Mouse (Mus musculus) left cerebral cortex, postnatal 36 days (tissue): Measurements from ENCODE around the gene Fam126b. TPM values are rescaled to one million over a fixed set of nuclear protein-coding genes. Genes with fewer than 3 reads are reported as not detected.
"Not testable (repeated sequence)": the region's sequence is repeated elsewhere in the genome, so short reads cannot be mapped to it uniquely, and the experiment has no call there.

ENCODE experiments used
- DNase-seq, 2 experiments: peaks; one replicate each; pipeline ENCODE4 v3.0.0; 2021 to 2022; ENCODE audit warnings: low spot score in 2 of 2, mixed read lengths in 1 of 2
- intact Hi-C: fragments of 180-260 bp; cut with DNase I; formaldehyde crosslinking; loops from one replicate; pipeline ENCODE4 v1.15.1; 2025
- total RNA-seq, 2 experiments: library from RNA; stranded (reverse); gene quantifications; 2 replicates each; pipeline ENCODE4 v1.2.3; 2021

The Fam126b gene
- 100 to 1,000 TPM; 130 to 160 TPM for total RNA-seq

DNA sequence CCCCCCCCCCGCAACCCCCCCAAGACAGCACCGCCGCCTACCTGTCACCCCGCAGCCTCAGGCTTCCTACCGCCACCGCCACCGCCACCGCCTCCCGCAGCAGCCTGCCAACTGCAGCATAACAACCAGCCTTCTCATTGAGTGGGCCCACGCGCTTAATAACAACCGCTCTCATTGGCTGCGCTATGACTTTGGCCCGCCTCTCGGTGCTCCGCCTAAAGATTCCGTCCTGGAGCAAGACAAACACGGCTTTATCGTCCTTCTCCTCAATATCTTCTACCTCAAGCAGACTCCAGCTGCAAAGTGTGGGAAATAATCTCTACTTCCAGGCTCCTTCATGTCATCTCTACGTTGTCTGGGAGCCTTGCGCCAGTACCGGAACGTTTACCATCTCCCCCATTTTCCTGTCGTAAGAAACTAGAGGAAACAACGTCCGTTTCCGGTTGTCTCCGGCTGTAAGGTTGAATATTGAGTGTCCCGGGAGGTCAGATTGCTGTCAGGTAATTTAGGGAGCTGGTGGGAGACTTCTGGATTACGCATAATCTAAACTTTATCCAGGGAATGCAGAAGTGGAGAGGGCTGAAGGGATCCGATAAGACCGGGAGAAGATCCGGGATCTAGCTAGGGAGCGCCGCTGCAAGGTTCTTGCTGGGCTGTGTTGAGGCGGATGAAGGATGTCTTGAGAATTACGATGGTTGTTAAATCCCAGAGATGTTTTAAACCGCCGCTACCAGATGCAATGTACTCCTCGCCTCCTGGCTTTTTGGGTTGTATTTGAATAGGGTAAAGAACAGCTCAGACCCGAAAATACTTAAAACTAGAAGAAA lies at the start of gene Fam126b, which contains the start of gene Ndufb3:
TSS of gene Fam126b (minus strand) at position 153 of the 827 bp plus-strand sequence.
TSS of gene Ndufb3 (plus strand) at position 214 of the 827 bp plus-strand sequence.
- intact Hi-C loops, result loop anchor here (10.0 kb wide), 1 partner anchor 88 kb away; no protein-coding TSS in a partner anchor
- peak; percentile 89 to 93 for DNase-seq

DNA sequence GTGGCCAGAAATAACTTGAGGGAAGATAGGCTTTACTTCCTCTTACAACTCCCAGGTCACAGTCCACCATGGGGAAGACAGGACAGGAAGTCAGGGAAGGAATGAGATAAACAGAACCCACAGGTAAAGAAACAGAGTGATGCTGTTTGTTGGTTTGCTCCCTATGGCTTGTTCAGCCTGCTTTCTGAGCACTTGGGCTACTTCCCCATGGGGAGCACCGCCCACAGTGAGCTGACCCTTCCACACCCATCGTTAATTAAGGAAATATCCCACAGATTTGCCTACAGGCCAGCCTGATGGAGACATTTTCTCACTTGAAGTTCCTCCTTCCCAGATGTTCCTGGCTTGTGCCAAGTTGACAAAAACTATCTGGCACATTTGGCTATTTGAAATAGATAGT lies 42.7 kb upstream of the Fam126b start:
- DNase-seq, intact Hi-C loops: not testable (repeated sequence)

GRCm38 (mm10) chr1:58621996-58622748 lies 36.0 kb upstream of the Fam126b start:
- intact Hi-C loops, result no loop called here
- peak in 1 of 2 experiments; percentile 16 for DNase-seq

DNA sequence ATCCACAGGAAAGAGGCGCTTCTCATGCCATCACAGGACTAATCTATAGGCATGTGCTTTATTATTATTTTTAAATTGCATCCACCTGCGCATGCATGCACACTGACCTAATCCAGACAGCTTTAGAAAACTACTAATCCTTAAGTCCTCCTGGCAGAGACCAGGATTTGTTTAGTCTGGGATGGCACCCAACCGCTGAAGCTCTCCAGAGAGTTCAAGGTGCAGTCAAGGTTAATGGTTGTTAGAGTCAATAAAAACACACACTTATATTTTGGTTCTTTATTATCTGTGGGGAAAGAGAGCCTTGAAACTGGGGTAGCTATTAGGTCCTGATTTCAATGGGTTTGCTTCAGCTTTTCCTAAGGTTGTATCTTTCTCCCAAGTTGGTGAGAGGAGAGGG lies 35.1 kb upstream of the Fam126b start:
- no peak for DNase-seq
- intact Hi-C loops, result no loop called here

DNA sequence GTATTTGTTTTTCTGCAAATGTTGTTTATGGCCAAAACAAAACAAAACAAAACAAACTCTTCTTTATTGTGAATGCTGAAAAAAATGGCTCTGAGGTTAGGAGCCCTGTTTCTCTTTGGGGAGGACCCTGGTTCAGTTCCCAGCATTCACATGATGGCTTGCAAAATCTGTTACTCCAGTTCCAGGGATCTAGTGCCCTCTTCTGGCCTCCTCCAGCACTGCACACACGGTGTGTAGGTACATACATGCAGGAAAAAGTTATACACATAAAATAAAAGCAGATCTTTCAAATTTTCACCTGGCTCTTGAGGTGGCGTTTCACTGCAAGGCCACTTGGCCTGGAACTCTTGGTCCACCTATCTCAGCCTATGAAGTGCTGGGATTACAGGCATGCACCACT lies 32.6 kb upstream of the Fam126b start:
- no peak for DNase-seq
- intact Hi-C loops, result no loop called here

DNA sequence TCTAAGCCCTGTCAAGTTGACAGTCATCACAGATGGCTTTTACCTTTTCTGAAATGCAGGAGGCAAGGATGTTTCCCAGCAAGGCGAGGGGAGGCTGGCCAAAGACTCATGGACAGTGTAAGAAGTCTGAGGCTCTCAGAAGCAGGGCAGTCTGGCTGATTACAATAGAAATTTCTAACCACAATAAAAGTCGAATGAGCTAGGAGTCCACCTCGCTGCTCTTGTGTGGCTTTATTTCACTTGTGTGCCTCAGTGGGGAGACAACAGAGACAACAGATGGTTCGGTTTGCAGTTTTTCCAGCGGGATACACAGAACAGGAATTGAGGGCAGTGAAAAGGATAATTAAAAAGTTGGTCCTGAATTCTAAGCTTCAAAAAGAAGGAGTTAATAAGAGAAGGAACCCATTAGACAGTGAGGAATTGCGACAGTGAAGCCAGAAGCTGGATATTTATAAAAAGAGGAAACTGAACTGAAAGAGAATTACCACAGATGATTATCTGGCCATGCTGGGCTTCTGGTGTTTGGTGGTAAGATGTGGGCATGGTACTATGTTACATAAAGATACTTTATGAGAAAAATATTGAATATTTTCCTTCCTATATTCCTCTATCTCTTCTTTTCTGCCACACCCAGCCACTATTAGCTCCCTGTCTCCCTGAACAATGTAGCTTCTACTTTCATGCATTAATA lies 32.0 kb upstream of the Fam126b start:
- no peak for DNase-seq
- intact Hi-C loops, result no loop called here

- no peak for DNase-seq
Measured at GRCm38 (mm10) chr1:58617076-58617475, 31.0 kb upstream of the Fam126b start.

DNA sequence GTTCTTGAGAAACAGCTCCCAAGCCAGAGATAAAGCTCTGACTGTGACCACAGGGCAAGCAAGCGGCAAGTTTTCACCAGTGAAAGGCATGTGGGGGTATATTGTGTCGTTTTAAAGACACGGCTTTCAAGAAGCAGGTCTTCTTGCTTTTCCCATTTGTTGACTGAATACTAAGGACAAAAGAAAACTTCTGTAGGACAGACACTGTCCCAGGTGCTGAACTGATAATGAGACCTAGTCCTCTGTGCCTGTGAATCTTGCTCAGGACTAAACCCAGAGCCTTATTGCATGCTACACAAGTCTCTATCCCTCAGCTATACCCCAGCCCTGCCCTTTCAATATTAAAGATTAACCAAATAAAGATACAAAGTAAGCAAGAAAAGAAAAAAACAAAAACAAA lies 30.1 kb upstream of the Fam126b start:
- no peak for DNase-seq
- intact Hi-C loops, result no loop called here

More at GRCm38 (mm10) chr1:58617076-58617475, 31.0 kb upstream of the Fam126b start:
- intact Hi-C loops, result no loop called here

DNA sequence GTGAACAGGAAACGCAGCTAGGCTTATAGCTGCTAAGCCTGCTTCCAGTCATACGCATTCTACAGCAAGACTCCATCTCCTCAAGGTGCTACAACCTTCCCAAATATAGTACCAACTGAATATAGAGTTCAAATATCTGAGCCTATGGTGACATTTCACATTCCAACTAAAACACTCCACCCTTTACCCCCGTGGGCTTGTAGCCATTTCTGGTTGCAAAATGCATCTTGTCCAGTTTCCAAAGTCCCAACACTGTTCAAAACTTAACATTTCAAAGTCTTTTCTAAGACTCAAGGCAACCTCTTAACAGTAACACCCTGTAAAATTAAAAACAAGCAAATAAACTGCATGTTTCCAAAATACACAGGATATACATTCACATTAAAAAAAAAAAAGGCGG lies 29.0 kb upstream of the Fam126b start:
- intact Hi-C loops, result no loop called here

GRCm38 (mm10) chr1:58614424-58614823 lies 28.3 kb upstream of the Fam126b start:
- DNase-seq, result peak; percentile 36 to 50
- intact Hi-C loops, result no loop called here

More for the DNA sequence above, 29.0 kb upstream of the Fam126b start:
- no peak for DNase-seq

DNA sequence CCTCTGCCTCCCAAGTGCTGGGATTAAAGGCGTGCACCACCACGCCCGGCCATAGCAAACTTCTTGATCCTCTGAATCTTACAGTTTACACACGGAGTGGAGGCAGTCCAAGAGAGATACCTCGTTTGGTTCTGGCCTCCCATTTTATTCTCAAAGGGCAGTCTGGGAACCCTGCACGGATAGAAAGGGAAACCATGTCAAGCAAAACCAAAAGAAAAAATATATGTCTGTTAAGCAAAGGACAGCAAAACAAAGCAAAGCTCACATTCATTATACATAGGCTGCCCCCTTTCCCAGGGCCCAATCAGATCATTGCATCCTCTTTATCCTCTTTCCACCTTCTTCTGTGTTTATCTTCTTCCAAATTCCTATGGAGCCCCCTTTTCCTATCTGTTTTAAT lies 27.7 kb upstream of the Fam126b start:
- intact Hi-C loops, result no loop called here
- DNase-seq, result no peak

GRCm38 (mm10) chr1:58610611-58611010 lies 24.5 kb upstream of the Fam126b start:
- no peak for DNase-seq
- intact Hi-C loops, result no loop called here

- DNase-seq, result no peak
Measured at GRCm38 (mm10) chr1:58610166-58610565, 24.0 kb upstream of the Fam126b start.

DNA sequence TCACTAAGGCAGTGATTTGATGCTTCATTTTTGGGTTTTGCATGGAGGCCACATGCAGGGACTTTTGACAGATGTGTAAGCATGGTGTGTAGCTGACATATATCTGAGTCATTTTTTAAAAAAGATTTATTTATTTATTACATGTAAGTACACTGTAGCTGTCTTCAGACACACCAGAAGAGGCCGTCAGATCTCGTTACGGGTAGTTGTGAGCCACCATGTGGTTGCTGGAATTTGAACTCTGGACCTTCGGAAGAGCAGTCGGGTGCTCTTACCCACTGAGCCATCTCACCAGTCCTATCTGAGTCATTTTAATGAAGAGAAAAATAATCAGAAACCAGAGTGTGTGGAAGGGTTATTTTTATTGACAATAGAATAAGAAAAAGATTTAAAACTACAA lies 23.5 kb upstream of the Fam126b start:
- intact Hi-C loops, DNase-seq: not testable (repeated sequence)

More at GRCm38 (mm10) chr1:58610166-58610565, 24.0 kb upstream of the Fam126b start:
- intact Hi-C loops, result no loop called here

DNA sequence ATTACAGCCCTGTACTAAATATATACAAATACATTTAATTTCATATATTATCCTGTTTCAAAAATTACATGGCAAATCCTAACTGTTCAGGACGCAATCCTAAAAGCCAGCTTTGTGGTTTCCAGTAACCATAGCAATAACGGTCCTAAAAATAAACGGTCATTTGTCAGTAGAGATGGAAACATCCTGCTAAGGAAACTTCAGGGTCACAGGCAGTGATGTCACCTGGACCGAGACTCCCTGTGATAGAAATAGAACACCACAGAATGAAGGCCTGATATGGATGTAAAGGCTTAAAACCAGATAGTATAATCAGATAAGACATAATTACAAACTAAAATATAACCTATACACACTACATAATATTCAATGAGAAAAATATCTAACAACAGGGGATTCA lies 17.6 kb upstream of the Fam126b start:
- intact Hi-C loops, result no loop called here
- DNase-seq, result no peak

DNA sequence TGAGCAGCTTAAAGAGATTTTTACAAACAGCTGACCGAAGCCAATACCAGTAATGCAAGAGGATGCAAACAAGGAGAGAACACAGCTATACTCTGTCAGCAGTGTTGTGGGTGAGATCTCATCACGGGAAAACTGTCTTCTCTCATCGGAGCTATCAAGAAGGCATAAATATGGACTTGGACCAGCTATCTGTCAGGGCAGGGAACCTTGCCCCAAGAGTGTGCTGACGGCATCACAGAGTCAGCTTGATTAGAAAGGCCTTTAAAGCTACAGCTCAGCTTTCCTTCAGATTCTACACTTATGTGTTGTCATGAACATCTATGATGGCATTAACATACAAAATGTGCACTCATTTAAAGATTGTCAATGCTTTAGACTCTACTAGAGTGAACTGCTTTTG lies 16.6 kb upstream of the Fam126b start:
- DNase-seq, result no peak
- intact Hi-C loops, result no loop called here

- DNase-seq, result no peak
- intact Hi-C loops, result loop anchor here (10.0 kb wide), 1 partner anchor 87 kb away; no protein-coding TSS in a partner anchor
Measured at GRCm38 (mm10) chr1:58587491-58587890, 1.4 kb upstream of the Fam126b start.

DNA sequence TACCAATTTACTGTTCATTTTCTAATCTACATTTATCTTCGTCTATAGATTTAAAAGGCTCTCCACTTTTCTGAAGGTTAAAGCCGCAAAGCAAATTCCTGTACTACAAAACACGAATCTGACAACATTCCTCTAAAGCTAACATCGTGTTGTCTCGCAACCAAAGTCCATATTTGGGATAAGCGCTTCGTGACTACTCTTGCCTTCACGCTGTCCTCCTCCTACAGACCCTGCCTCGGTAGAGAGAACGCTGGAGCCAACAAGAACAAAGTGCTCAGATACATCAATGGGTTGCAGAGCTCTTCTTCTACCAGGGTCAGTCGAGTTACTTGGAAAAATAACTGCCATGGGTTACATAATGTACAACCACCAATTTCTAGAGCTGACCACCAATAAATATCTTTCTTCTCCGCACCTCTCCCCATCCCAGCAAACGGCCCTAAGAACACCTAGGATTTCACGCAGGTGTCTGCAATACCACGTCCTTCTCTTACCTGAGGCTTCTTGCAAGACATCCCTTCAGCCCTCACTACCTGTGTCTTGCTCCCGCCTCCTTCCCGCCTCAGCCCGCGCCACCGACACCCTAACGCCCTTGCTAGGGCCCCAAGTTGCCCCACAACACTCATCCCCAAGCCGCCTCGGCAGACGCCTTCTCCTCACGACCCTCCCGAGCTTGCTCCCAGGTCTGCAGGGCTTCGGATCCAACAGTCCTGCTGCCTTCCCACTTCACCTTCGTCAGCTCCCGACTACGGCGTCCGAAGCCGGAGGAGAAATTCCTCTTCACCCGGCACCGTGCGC lies 551 bp downstream of the Fam126b start:
- peak; percentile 17 to 31 for DNase-seq
- intact Hi-C loops, result loop anchor here (10.0 kb wide), 1 partner anchor 89 kb away; no protein-coding TSS in a partner anchor

GRCm38 (mm10) chr1:58584271-58584670 lies 1.9 kb downstream of the Fam126b start:
- no peak for DNase-seq
- intact Hi-C loops, result loop anchor here (10.0 kb wide), 1 partner anchor 91 kb away; no protein-coding TSS in a partner anchor
